Mouse (Mus musculus) brain, embryonic 14.5 days (tissue): ENCODE measurements at regions not wholly inside any gene's neighbourhood (a gene's known extent, or its start where the extent isn't known, plus 50 kb on each side); places are given as distances from the start of the nearest gene placed in this dataset.

ENCODE experiments used
- CTCF ChIP-seq: fragments of 200-500 bp; IDR thresholded peaks from 2 replicates; pipeline ENCODE4 v1.5.1; 2012; ENCODE audit warnings: inconsistent platforms, mild to moderate bottlenecking, moderate library complexity, borderline replicate concordance; ENCODE audit not compliant: insufficient read depth, insufficient read length; ENCODE audit errors: extremely low read depth
- POLR2A ChIP-seq: fragments of 200-500 bp; IDR thresholded peaks from 2 replicates; pipeline ENCODE4 v1.6.1; 2012; ENCODE audit warnings: mild to moderate bottlenecking, inconsistent platforms, borderline replicate concordance; ENCODE audit not compliant: poor library complexity, insufficient read depth, insufficient read length, severe bottlenecking; ENCODE audit errors: extremely low read depth

- no peak for TF ChIP-seq CTCF
- TF ChIP-seq POLR2A: no peak
Measured at GRCm38 (mm10) chr2:12825902-12826301, 97.9 kb upstream of the Pter start.
